Comparison of ENCODE assay signal across 10 mouse cellular contexts in the genomic region with DNA sequence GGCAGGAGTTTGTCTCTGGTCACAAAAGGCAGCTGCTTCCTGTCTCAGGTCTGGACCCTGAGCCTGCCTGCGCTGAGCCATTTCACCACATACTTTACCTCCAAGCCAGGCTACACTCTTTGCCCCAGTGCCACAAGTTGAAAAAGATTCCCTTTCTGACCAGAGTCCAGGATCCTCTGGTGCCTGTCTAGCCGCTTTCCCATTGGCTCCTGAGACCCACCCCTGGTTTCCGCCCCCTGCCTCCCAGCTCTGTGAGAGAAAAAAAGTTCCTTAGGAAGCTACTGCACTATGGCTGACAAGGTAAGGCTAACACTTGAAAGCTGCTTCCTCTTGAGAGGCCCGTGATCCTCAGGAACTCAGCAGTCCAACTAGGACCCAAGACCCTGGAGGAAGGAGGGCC. TPM values are rescaled to one million over a fixed set of nuclear protein-coding genes. Genes with fewer than 3 reads are reported as not detected.
DNase-seq lines count a peak whose midpoint lies in the region; ATAC-seq lines count a peak whose summit lies in the region.
"Had no signal": no experiment of that assay in that cellular context is flagged by ENCODE, and none has a peak within 500 bp of the region (broad histone marks: within the 10 kb centered on the region; RNA-seq: fewer than 3 reads in every experiment).

No protein-coding gene starts in this region.

- DNase-seq in heart, embryonic 10.5 days (ENCODE audit: low spot score) = no peak
- no peak for DNase-seq in liver, embryonic 11.5 days (ENCODE audit: low spot score)
- no peak for DNase-seq in thymus, postnatal 4 days
- DNase-seq in right cerebral cortex, postnatal 14 days = no peak
- DNase-seq: gastrocnemius, postnatal 36 days had no signal

- H3K4me1 ChIP-seq in heart, embryonic 10.5 days = peaks cover 13% of the 10 kb centered on the region
- H3K4me1 ChIP-seq in heart, embryonic 12.5 days (replicated peaks) = peaks cover 4% of the 10 kb centered on the region; the same call in 1 of the 2 replicates
- peaks cover 7% of the 10 kb centered on the region for H3K4me1 ChIP-seq in intestine, embryonic 16.5 days (ENCODE audit: control insufficient read depth, insufficient read depth, low read length)
- peaks cover 13% of the 10 kb centered on the region for H3K4me1 ChIP-seq in liver, embryonic 11.5 days (replicated peaks; ENCODE audit: control insufficient read depth, insufficient read depth, low read length)
- no peaks in the 10 kb centered on the region for H3K4me1 ChIP-seq in stomach, embryonic 14.5 days (ENCODE audit: control insufficient read depth, insufficient read depth, low read length)
- H3K4me1 ChIP-seq: midbrain, embryonic 12.5 days had no signal

- ATAC-seq in heart, embryonic 12.5 days (ENCODE audit: insufficient number of reproducible peaks, low FRiP score) = no peak
- peak; percentile 90 for ATAC-seq in intestine, embryonic 16.5 days
- peak; percentile 37; the same call in 1 of the 2 replicates for ATAC-seq in liver, embryonic 11.5 days (replicated peaks; ENCODE audit: low FRiP score)
- peak; percentile 56; the same call in 1 of the 2 replicates for ATAC-seq in stomach, embryonic 14.5 days (ENCODE audit: insufficient number of reproducible peaks, insufficient read depth, low FRiP score, low read depth)
- ATAC-seq in inflammation-experienced regulatory T-cells, adult 6 months = no peak

- 48% methylated on average over 4 of the region's 4 CpGs for WGBS in heart, embryonic 10.5 days
- 57% methylated on average over 4 of the region's 4 CpGs for WGBS in heart, embryonic 12.5 days
- WGBS in intestine, embryonic 16.5 days = 36% methylated on average over 4 of the region's 4 CpGs
- 45% methylated on average over 4 of the region's 4 CpGs for WGBS in liver, embryonic 11.5 days
- WGBS in stomach, embryonic 14.5 days = 47% methylated on average over 4 of the region's 4 CpGs

- no peak overlapping the region for H3K4me2 ChIP-seq in heart, embryonic 12.5 days
- peak overlapping the region; percentile 31 for H3K4me2 ChIP-seq in intestine, embryonic 16.5 days (ENCODE audit: low read depth, low read length)
- H3K4me2 ChIP-seq in liver, embryonic 11.5 days = peak overlapping the region; percentile 34; the same call in 1 of the 2 replicates
- H3K4me2 ChIP-seq in stomach, embryonic 14.5 days (replicated peaks; ENCODE audit: low read depth, low read length) = no peak overlapping the region
- H3K4me2 ChIP-seq: midbrain, embryonic 12.5 days had no signal

- no peaks in the 10 kb centered on the region for H3K27me3 ChIP-seq in heart, embryonic 10.5 days (ENCODE audit: insufficient read depth, poor library complexity, severe bottlenecking)
- H3K27me3 ChIP-seq in heart, embryonic 12.5 days (replicated peaks) = no peaks in the 10 kb centered on the region
- H3K27me3 ChIP-seq in intestine, embryonic 16.5 days (replicated peaks; ENCODE audit: control insufficient read depth, insufficient read depth, low read length) = no peaks in the 10 kb centered on the region
- H3K27me3 ChIP-seq in liver, embryonic 11.5 days (replicated peaks; ENCODE audit: control insufficient read depth, insufficient read depth, low read length) = no peaks in the 10 kb centered on the region
- no peaks in the 10 kb centered on the region for H3K27me3 ChIP-seq in stomach, embryonic 14.5 days (ENCODE audit: control insufficient read depth, insufficient read depth, low read length)
- H3K27me3 ChIP-seq: midbrain, embryonic 12.5 days had no signal

- H3K9ac ChIP-seq in heart, embryonic 12.5 days = no peak overlapping the region
- peak overlapping the region; percentile 45; the same call in 1 of the 2 replicates for H3K9ac ChIP-seq in intestine, embryonic 16.5 days (ENCODE audit: low read depth, low read length)
- peak overlapping the region; percentile 43; the same call in 1 of the 2 replicates for H3K9ac ChIP-seq in liver, embryonic 11.5 days (ENCODE audit: low read depth, low read length)
- H3K9ac ChIP-seq in stomach, embryonic 14.5 days (replicated peaks; ENCODE audit: low read depth, low read length) = no peak overlapping the region
- H3K9ac ChIP-seq: midbrain, embryonic 12.5 days had no signal

- H3K36me3 ChIP-seq in heart, embryonic 10.5 days = peaks cover 23% of the 10 kb centered on the region
- peaks cover 25% of the 10 kb centered on the region for H3K36me3 ChIP-seq in heart, embryonic 12.5 days
- H3K36me3 ChIP-seq in intestine, embryonic 16.5 days (ENCODE audit: control insufficient read depth, insufficient read depth, low read length) = peaks cover 7% of the 10 kb centered on the region; the same call in 1 of the 2 replicates
- H3K36me3 ChIP-seq in liver, embryonic 11.5 days (ENCODE audit: control insufficient read depth, insufficient read depth, low read length) = peaks cover 5% of the 10 kb centered on the region; the same call in 1 of the 2 replicates
- peaks cover 4% of the 10 kb centered on the region; the same call in 1 of the 2 replicates for H3K36me3 ChIP-seq in stomach, embryonic 14.5 days (ENCODE audit: control insufficient read depth, insufficient read depth, low read length)

- no peak overlapping the region for H3K4me3 ChIP-seq in heart, embryonic 10.5 days
- H3K4me3 ChIP-seq in heart, embryonic 12.5 days = no peak overlapping the region
- H3K4me3 ChIP-seq in intestine, embryonic 16.5 days (ENCODE audit: low read length) = peak overlapping the region; percentile 13; the same call in 1 of the 2 replicates
- peak overlapping the region; percentile 31 for H3K4me3 ChIP-seq in liver, embryonic 11.5 days (ENCODE audit: low read depth, low read length)
- no peak overlapping the region for H3K4me3 ChIP-seq in stomach, embryonic 14.5 days (ENCODE audit: low read depth, low read length)
- H3K4me3 ChIP-seq: midbrain, embryonic 12.5 days had no signal

- no peaks in the 10 kb centered on the region for H3K9me3 ChIP-seq in heart, embryonic 10.5 days
- H3K9me3 ChIP-seq in heart, embryonic 12.5 days (replicated peaks) = 0 out of 2 replicates have a peak, but pooled peaks cover 7% of the 10 kb centered on the region
- no peaks in the 10 kb centered on the region for H3K9me3 ChIP-seq in intestine, embryonic 16.5 days (ENCODE audit: control insufficient read depth, low read length)
- no peaks in the 10 kb centered on the region for H3K9me3 ChIP-seq in liver, embryonic 11.5 days (ENCODE audit: control insufficient read depth, low read length)
- H3K9me3 ChIP-seq in stomach, embryonic 14.5 days (ENCODE audit: control insufficient read depth, low read depth, low read length) = no peaks in the 10 kb centered on the region

- H3K27ac ChIP-seq in heart, embryonic 10.5 days = peak overlapping the region; percentile 47; the same call in 1 of the 2 replicates
- no peak overlapping the region for H3K27ac ChIP-seq in heart, embryonic 12.5 days (ENCODE audit: poor library complexity, severe bottlenecking)
- H3K27ac ChIP-seq in intestine, embryonic 16.5 days (ENCODE audit: low read length) = peak overlapping the region; percentile 55
- peak overlapping the region; percentile 66; the same call in 1 of the 2 replicates for H3K27ac ChIP-seq in liver, embryonic 11.5 days (ENCODE audit: low read depth, low read length)
- H3K27ac ChIP-seq in stomach, embryonic 14.5 days (ENCODE audit: low read length) = no peak overlapping the region
- H3K27ac ChIP-seq: midbrain, embryonic 12.5 days had no signal

RNA-seq across cellular contexts. Expression of a gene that starts 9.6 kb away (rescaled TPM):
- 16.1 and 16.3 TPM in 2 replicates for polyA plus RNA-seq in heart, embryonic 10.5 days (2016; fragmentation: Nextera tagmentation; extraction: Ambion mirVana)
- polyA plus RNA-seq in heart, embryonic 12.5 days (2016; fragmentation: Nextera tagmentation; extraction: Ambion mirVana) = 15.4 and 16.0 TPM in 2 replicates
- 11.7 TPM in 2 replicates for polyA plus RNA-seq in intestine, embryonic 16.5 days (2015; fragmentation: Nextera tagmentation; extraction: Ambion mirVana)
- 11.0 and 12.0 TPM in 2 replicates for polyA plus RNA-seq in liver, embryonic 11.5 days (2014; fragmentation: Nextera tagmentation; extraction: Ambion mirVana)
- polyA plus RNA-seq in stomach, embryonic 14.5 days (2014; fragmentation: Nextera tagmentation; extraction: Ambion mirVana) = 17.4 and 18.7 TPM in 2 replicates
- polyA plus RNA-seq in inflammation-experienced regulatory T-cells, adult 6 months (2017; shearing (Covaris generic)) = 1 to 10 TPM in 2 of 3 experiments, under 1 TPM in 1; 0.69 to 1.1 (median 1.1) TPM

RNA-seq across cellular contexts. Expression of a gene that starts 10.4 kb away (rescaled TPM):
- 36.9 and 38.0 TPM in 2 replicates for polyA plus RNA-seq in heart, embryonic 10.5 days (2016; fragmentation: Nextera tagmentation; extraction: Ambion mirVana)
- polyA plus RNA-seq in heart, embryonic 12.5 days (2016; fragmentation: Nextera tagmentation; extraction: Ambion mirVana) = 30.9 and 31.4 TPM in 2 replicates
- 60.4 and 61.2 TPM in 2 replicates for polyA plus RNA-seq in intestine, embryonic 16.5 days (2015; fragmentation: Nextera tagmentation; extraction: Ambion mirVana)
- polyA plus RNA-seq in liver, embryonic 11.5 days (2014; fragmentation: Nextera tagmentation; extraction: Ambion mirVana) = 76.2 and 79.6 TPM in 2 replicates
- 44.2 and 48.0 TPM in 2 replicates for polyA plus RNA-seq in stomach, embryonic 14.5 days (2014; fragmentation: Nextera tagmentation; extraction: Ambion mirVana)
- 10 to 100 TPM; 10.5 to 21.8 (median 13.0) TPM for polyA plus RNA-seq in inflammation-experienced regulatory T-cells, adult 6 months (2017; shearing (Covaris generic))

RNA-seq across cellular contexts. Expression of a gene that starts 42.2 kb away (rescaled TPM):
- 2.1 and 2.3 TPM in 2 replicates for polyA plus RNA-seq in heart, embryonic 10.5 days (2016; fragmentation: Nextera tagmentation; extraction: Ambion mirVana)
- 0.91 and 1.3 TPM in 2 replicates for polyA plus RNA-seq in heart, embryonic 12.5 days (2016; fragmentation: Nextera tagmentation; extraction: Ambion mirVana)
- 0.69 and 1.3 TPM in 2 replicates for polyA plus RNA-seq in intestine, embryonic 16.5 days (2015; fragmentation: Nextera tagmentation; extraction: Ambion mirVana)
- polyA plus RNA-seq in liver, embryonic 11.5 days (2014; fragmentation: Nextera tagmentation; extraction: Ambion mirVana) = 22.0 and 26.0 TPM in 2 replicates
- 1.1 and 2.4 TPM in 2 replicates for polyA plus RNA-seq in stomach, embryonic 14.5 days (2014; fragmentation: Nextera tagmentation; extraction: Ambion mirVana)
- polyA plus RNA-seq in inflammation-experienced regulatory T-cells, adult 6 months (2017; shearing (Covaris generic)) = 1 to 10 TPM; 1.9 to 4.5 (median 1.9) TPM

RNA-seq across cellular contexts. Expression of a gene that starts 42.9 kb away (rescaled TPM):
- 2.0 and 2.4 TPM in 2 replicates for polyA plus RNA-seq in heart, embryonic 10.5 days (2016; fragmentation: Nextera tagmentation; extraction: Ambion mirVana)
- polyA plus RNA-seq in heart, embryonic 12.5 days (2016; fragmentation: Nextera tagmentation; extraction: Ambion mirVana) = 3.4 and 3.7 TPM in 2 replicates
- 0.95 and 1.4 TPM in 2 replicates for polyA plus RNA-seq in intestine, embryonic 16.5 days (2015; fragmentation: Nextera tagmentation; extraction: Ambion mirVana)
- polyA plus RNA-seq in liver, embryonic 11.5 days (2014; fragmentation: Nextera tagmentation; extraction: Ambion mirVana) = 2.0 TPM in 2 replicates
- 3.0 and 3.4 TPM in 2 replicates for polyA plus RNA-seq in stomach, embryonic 14.5 days (2014; fragmentation: Nextera tagmentation; extraction: Ambion mirVana)
- polyA plus RNA-seq in inflammation-experienced regulatory T-cells, adult 6 months (2017; shearing (Covaris generic)) = 1 to 10 TPM; 3.5 to 4.4 (median 3.5) TPM

RNA-seq across cellular contexts. Expression of a gene that starts 55.0 kb away (rescaled TPM):
- polyA plus RNA-seq in heart, embryonic 10.5 days (2016; fragmentation: Nextera tagmentation; extraction: Ambion mirVana) = 0.11 and 0.29 TPM in 2 replicates
- polyA plus RNA-seq in heart, embryonic 12.5 days (2016; fragmentation: Nextera tagmentation; extraction: Ambion mirVana) = 0.57 TPM in 1 of 2 replicates, not detected in the other
- 1.2 and 1.6 TPM in 2 replicates for polyA plus RNA-seq in intestine, embryonic 16.5 days (2015; fragmentation: Nextera tagmentation; extraction: Ambion mirVana)
- 0.22 TPM in 1 of 2 replicates, not detected in the other for polyA plus RNA-seq in liver, embryonic 11.5 days (2014; fragmentation: Nextera tagmentation; extraction: Ambion mirVana)
- 2.0 and 3.1 TPM in 2 replicates for polyA plus RNA-seq in stomach, embryonic 14.5 days (2014; fragmentation: Nextera tagmentation; extraction: Ambion mirVana)
- not detected for polyA plus RNA-seq in inflammation-experienced regulatory T-cells, adult 6 months (2017; shearing (Covaris generic))

Comparison
In these comparisons a context has a peak if more than half of its experiments do, and no peak if none do; other contexts are left out.
1. H3K27ac ChIP-seq: peak in heart, embryonic 10.5 days (single experiment), intestine, embryonic 16.5 days (single experiment) and liver, embryonic 11.5 days (single experiment); none in heart, embryonic 12.5 days (single experiment) and stomach, embryonic 14.5 days (single experiment).
2. H3K4me3 ChIP-seq: peak in intestine, embryonic 16.5 days (single experiment) and liver, embryonic 11.5 days (single experiment); none in heart, embryonic 10.5 days (single experiment), heart, embryonic 12.5 days (single experiment) and stomach, embryonic 14.5 days (single experiment).
3. ATAC-seq: peak in intestine, embryonic 16.5 days (single experiment), liver, embryonic 11.5 days (single experiment) and stomach, embryonic 14.5 days (single experiment); none in heart, embryonic 12.5 days (single experiment) and inflammation-experienced regulatory T-cells, adult 6 months (single experiment).
4. H3K4me2 ChIP-seq: peak in intestine, embryonic 16.5 days (single experiment) and liver, embryonic 11.5 days (single experiment); none in heart, embryonic 12.5 days (single experiment) and stomach, embryonic 14.5 days (single experiment).
5. H3K9ac ChIP-seq: peak in intestine, embryonic 16.5 days (single experiment) and liver, embryonic 11.5 days (single experiment); none in heart, embryonic 12.5 days (single experiment) and stomach, embryonic 14.5 days (single experiment).